Comparison of ENCODE assay signal across 12 mouse cellular contexts in genomic region chr14:33732698-33733097, GRCm38 (mm10).
DNase-seq lines count a peak whose midpoint lies in the region; ATAC-seq lines count a peak whose summit lies in the region.
"Had no signal": no experiment of that assay in that cellular context is flagged by ENCODE, and none has a peak within 500 bp of the region (broad histone marks: within the 10 kb centered on the region; RNA-seq: fewer than 3 reads in every experiment).

No protein-coding gene starts in this region.

- H3K4me1 ChIP-seq in midbrain, embryonic 10.5 days: peaks cover 26% of the 10 kb centered on the region
- H3K4me1 ChIP-seq in midbrain, embryonic 15.5 days: peaks cover 7% of the 10 kb centered on the region; the same call in 1 of the 2 replicates
- peaks cover 28% of the 10 kb centered on the region for H3K4me1 ChIP-seq in hindbrain, embryonic 12.5 days
- peaks cover 21% of the 10 kb centered on the region for H3K4me1 ChIP-seq in neural tube, embryonic 13.5 days (replicated peaks)
- H3K4me1 ChIP-seq: stomach, embryonic 15.5 days had no signal

- no peak overlapping the region for H3K9ac ChIP-seq in midbrain, embryonic 15.5 days
- no peak overlapping the region for H3K9ac ChIP-seq in hindbrain, embryonic 12.5 days
- H3K9ac ChIP-seq in neural tube, embryonic 13.5 days: no peak overlapping the region
- H3K9ac ChIP-seq: limb, embryonic 13.5 days; stomach, embryonic 15.5 days had no signal

- H3K4me2 ChIP-seq in midbrain, embryonic 15.5 days: no peak overlapping the region
- H3K4me2 ChIP-seq in hindbrain, embryonic 12.5 days (replicated peaks): no peak overlapping the region
- no peak overlapping the region for H3K4me2 ChIP-seq in neural tube, embryonic 13.5 days
- H3K4me2 ChIP-seq: limb, embryonic 13.5 days; stomach, embryonic 15.5 days had no signal

- intact Hi-C loops in left cerebral cortex, postnatal 36 days (cut with DNase I): no loop called here

- H3K36me3 ChIP-seq in midbrain, embryonic 10.5 days: no peaks in the 10 kb centered on the region
- no peaks in the 10 kb centered on the region for H3K36me3 ChIP-seq in midbrain, embryonic 15.5 days (replicated peaks)
- no peaks in the 10 kb centered on the region for H3K36me3 ChIP-seq in hindbrain, embryonic 12.5 days
- no peaks in the 10 kb centered on the region for H3K36me3 ChIP-seq in neural tube, embryonic 13.5 days
- H3K36me3 ChIP-seq: limb, embryonic 13.5 days; stomach, embryonic 15.5 days had no signal

- ATAC-seq in midbrain, embryonic 15.5 days (replicated peaks): no peak
- 0 out of 2 replicates have a peak, but pooled peaks have one; percentile 51 for ATAC-seq in hindbrain, embryonic 12.5 days (ENCODE audit: low FRiP score)
- ATAC-seq in neural tube, embryonic 13.5 days (ENCODE audit: low read depth): peak; percentile 44; the same call in 1 of the 2 replicates
- ATAC-seq: activated CD4-positive, CD25-positive, alpha-beta regulatory T cell, adult 4 months had no signal

- 46% methylated on average over 5 of the region's 5 CpGs for WGBS in midbrain, embryonic 10.5 days
- WGBS in midbrain, embryonic 15.5 days: 17% methylated on average over 5 of the region's 5 CpGs
- 21% methylated on average over 5 of the region's 5 CpGs for WGBS in hindbrain, embryonic 12.5 days
- WGBS in neural tube, embryonic 13.5 days: 23% methylated on average over 5 of the region's 5 CpGs

- peak; percentile 23 for DNase-seq in midbrain, embryonic 10.5 days (ENCODE audit: low spot score)
- peak; percentile 68 for DNase-seq in kidney, adult 9 months
- DNase-seq in lung, postnatal 4 days: no peak
- DNase-seq in left cerebral cortex, postnatal 36 days (ENCODE audit: low spot score in 2 of 2): no peak
- DNase-seq: heart, adult 2 months; thymus, postnatal 25 days had no signal

- no peaks in the 10 kb centered on the region for H3K9me3 ChIP-seq in midbrain, embryonic 10.5 days (replicated peaks)
- no peaks in the 10 kb centered on the region for H3K9me3 ChIP-seq in midbrain, embryonic 15.5 days
- H3K9me3 ChIP-seq in hindbrain, embryonic 12.5 days (replicated peaks): no peaks in the 10 kb centered on the region; the same call in 1 of the 2 replicates
- no peaks in the 10 kb centered on the region for H3K9me3 ChIP-seq in neural tube, embryonic 13.5 days
- H3K9me3 ChIP-seq: limb, embryonic 13.5 days; stomach, embryonic 15.5 days had no signal

- H3K27me3 ChIP-seq in midbrain, embryonic 10.5 days (ENCODE audit: low read depth, poor library complexity, severe bottlenecking): no peaks in the 10 kb centered on the region
- no peaks in the 10 kb centered on the region for H3K27me3 ChIP-seq in midbrain, embryonic 15.5 days (replicated peaks)
- H3K27me3 ChIP-seq in hindbrain, embryonic 12.5 days: no peaks in the 10 kb centered on the region
- H3K27me3 ChIP-seq in neural tube, embryonic 13.5 days: no peaks in the 10 kb centered on the region
- H3K27me3 ChIP-seq: stomach, embryonic 15.5 days had no signal

- no peak overlapping the region for H3K4me3 ChIP-seq in midbrain, embryonic 10.5 days
- H3K4me3 ChIP-seq in midbrain, embryonic 15.5 days: no peak overlapping the region
- no peak overlapping the region for H3K4me3 ChIP-seq in hindbrain, embryonic 12.5 days
- no peak overlapping the region for H3K4me3 ChIP-seq in neural tube, embryonic 13.5 days
- H3K4me3 ChIP-seq: heart, adult 2 months; limb, embryonic 13.5 days; stomach, embryonic 15.5 days had no signal

- H3K27ac ChIP-seq in midbrain, embryonic 10.5 days (replicated peaks): no peak overlapping the region
- no peak overlapping the region for H3K27ac ChIP-seq in midbrain, embryonic 15.5 days
- no peak overlapping the region for H3K27ac ChIP-seq in hindbrain, embryonic 12.5 days
- H3K27ac ChIP-seq in neural tube, embryonic 13.5 days (replicated peaks): no peak overlapping the region
- H3K27ac ChIP-seq: heart, adult 2 months; limb, embryonic 13.5 days; stomach, embryonic 15.5 days had no signal

Comparison
In these comparisons a context has a peak if more than half of its experiments do, and no peak if none do; other contexts are left out.
1. DNase-seq: peak in midbrain, embryonic 10.5 days (single experiment) and kidney, adult 9 months (single experiment); none in lung, postnatal 4 days (0 of 2) and left cerebral cortex, postnatal 36 days (0 of 2).